Mouse (Mus musculus): ENCODE measurements around the gene Slc30a3.
A peak's percentile ranks its signal among the peaks of the same experiment; 100 is the strongest.
"Not testable (repeated sequence)": the region's sequence is repeated elsewhere in the genome, so short reads cannot be mapped to it uniquely, and the experiment has no call there.

Gene Slc30a3

DNA sequence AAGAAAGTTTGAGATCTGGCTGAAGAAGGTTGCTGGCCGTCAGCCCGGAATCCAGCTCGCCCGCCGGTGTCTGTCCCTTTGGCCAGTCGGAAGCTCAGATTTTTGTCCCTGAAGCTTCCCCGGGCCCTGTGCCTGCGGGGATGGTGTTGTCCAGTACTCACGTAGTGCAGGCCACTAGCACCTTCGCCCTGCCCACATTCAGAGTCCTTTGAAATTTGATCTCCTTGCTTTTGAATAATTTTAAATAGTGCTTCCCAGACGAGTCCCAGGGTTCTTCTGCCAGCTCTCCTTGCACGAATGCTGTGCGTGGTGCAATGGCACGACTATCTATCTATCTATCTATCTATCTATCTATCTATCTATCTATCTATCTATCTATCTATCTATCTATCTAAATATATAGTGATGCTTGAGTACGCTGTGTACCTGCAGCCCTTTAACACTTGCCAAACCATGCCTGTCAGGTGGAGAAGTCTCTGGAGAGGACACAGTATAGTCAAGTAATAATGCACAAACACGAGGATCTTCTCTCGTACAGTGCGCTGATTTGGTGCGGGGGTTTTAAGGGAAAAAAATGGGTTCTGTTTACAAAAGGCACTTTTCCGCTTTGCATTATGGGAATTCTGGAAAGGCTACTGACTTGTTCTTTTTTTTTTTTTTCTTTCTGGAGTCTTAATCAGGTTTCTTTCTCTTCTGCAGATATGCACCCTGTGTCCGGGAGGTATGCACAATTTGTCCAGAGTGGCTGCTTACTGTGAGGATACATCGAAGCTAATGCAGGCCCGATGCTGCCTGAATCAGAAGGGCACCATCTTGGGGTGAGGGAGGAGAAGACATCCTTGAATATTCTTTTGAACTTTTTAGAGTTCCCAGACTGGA, 59.0 kb downstream of the Slc30a3 start, which contains the start of gene Slc5a6:
Gene Slc5a6, minus strand, starts transcription at position 162 of the 879 bp plus-strand sequence.
- peak; percentile 62 for DNase-seq (ENCODE audit: low read depth)

DNA sequence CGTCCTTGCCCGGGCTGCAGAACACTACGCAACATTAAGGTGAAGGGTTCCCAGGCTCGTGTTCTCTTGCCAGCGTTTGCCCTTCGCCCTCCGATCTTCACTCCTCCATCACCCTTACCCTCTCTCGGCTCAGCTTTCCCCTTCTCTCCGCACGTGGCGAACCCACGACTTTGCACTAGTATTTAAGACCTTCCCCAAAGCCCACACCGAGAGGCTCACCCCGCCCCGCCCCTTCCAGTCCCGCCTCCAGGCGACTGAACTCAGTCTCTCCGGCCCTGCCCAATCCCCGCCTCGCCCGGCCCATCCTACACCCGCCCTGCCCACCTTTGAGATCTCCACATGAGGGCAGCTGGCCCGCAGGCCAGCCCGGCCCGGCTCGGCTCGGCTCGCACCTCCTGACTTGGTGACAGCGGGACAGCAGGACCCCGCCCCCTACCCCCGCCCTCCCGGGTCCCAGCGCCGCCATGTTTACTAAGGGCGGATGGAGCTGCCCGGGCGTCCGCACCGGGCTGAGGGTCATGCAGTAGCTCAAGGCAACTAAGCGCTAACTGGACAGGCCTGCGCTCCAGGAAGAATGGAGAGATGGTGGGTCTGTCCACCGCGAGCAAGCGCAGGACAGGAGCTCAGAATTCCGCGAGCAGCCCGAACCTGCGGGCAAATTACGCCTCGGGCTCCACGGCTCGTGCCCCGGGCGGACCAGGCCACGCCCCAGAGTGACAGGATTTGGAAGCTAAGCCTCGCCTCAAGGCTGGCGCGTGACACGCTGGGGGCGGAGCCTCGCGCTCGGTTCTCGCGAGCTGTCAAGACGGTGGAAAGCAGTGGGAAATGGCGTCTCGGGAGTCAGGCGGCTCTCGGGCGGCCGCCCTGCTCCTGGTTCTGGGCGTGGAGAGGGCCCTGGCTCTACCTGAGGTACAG, 59.9 kb downstream of the Slc30a3 start, which contains the start of gene Atraid:
Gene Atraid, plus strand, starts transcription at position 465 of the 915 bp plus-strand sequence.
- peak; percentile 97 for DNase-seq (ENCODE audit: low read depth)

DNA sequence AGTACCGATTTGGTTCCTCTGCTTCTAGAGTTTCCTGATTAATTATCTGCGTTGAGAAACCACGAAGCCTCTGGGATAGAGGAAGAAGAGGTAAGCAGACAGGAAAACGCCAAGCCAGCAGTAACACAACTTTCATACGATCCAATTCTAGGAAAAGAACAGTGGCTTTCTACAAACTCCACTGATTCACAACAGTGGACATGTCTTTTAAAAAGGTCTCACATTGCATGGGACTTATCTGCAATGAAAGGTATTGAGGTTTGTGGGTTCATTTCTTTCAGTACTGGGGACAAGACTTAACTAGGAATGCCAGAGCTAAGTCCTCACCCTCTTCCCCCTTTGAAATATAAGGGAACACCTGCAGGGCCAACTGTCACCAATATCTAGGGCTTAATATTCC, 61.0 kb downstream of the Slc30a3 start:
- no peak for DNase-seq (ENCODE audit: low read depth)

DNA sequence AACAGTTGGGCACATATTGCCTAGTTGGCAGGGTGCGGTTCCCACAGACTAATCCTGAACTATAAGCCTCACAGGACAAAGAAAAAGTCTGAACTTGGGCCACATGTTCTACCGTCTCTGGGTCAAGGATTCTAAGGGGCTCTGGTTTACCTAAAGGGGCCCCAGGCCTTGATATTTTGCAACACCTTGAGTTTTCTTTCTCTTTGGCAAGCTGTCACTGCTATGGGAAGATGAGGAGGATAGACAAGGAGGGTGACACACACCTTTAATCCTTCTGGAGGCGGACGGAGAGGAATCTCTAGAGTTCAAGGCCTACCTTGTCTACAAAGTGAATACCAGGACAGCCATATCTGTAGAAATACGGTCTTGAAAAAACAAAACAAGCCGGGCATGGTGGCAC, 61.6 kb downstream of the Slc30a3 start:
- no peak for DNase-seq (ENCODE audit: low read depth)

DNA sequence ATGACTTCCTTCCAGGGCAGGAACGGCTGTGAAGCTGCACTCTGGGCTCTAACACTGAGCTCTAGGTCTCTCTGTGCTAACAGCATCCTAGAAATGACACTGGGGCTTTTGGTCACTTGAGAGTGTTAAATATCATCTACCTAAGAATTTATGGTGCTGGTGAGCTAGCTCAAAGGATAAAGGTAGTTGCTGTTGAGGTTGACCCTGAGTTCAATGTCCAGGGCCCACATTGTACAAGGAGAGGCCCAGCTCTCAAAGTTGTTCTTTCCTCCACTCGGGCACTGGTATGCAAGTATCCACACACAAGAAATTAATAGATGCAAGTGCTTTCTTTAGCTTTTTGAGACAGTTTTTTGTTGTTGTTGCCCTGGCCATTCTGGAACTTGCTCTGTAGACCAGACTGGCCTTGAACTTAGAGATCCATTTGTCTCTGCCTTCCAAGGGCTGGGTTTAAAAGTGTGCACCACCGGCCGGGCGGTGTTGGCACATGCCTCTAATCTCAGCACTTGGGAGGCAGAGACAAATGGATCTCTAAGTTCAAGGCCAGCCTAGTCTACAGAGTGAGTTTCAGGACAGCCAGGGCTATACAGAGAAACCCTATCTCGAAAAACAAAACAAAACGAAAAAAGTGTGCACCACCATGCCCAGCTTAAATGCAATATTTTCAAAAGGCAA, 69.7 kb downstream of the Slc30a3 start:
- DNase-seq (ENCODE audit: low read depth), result no peak

DNA sequence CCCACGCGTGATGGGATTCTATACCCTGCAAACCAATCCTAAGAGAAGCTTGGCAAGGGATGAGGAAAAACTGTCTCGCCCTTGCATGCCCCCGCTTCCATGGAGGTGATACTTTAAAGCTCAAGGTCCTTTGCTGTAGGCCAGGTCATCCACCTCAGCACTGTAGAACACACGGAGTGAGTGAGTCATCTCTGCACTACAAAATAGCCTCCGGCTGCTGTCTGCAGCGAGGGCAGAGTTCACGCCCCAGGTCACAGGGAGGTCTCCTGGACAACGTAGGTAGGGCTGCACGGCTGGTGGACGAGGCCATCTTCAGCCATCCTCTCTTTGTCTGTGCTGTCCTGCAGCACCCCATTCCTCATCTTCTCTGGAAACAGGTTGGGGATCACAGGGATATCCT, 71.5 kb downstream of the Slc30a3 start:
- DNase-seq (ENCODE audit: low read depth), result not testable (repeated sequence)

Data from fibroblast of lung, adult 2 months (primary cell).